Mouse (Mus musculus): ENCODE data around the gene Cep78. TPM values are rescaled to one million over a fixed set of nuclear protein-coding genes. Genes with fewer than 3 reads are reported as not detected.

The Cep78 gene
- polyA plus RNA-seq, 1 experiment from 2014 or later, result 4.8 TPM

- Histone ChIP-seq H3K27ac (ENCODE audit: low read depth) (peak overlapping the region; percentile 72), H3K9ac (replicated peaks) (no peak overlapping the region), H3K36me3 (replicated peaks; ENCODE audit: insufficient read depth, low read length) (no peaks in the 10 kb centered on the region), H3K4me1 (ENCODE audit: insufficient read depth) (0 out of 2 replicates have a peak, but pooled peaks cover 3% of the 10 kb centered on the region), H3K4me2 (ENCODE audit: low read depth, low read length) (no peak overlapping the region), H3K9me3 (ENCODE audit: low read length) (no peaks in the 10 kb centered on the region), H3K27me3 (ENCODE audit: insufficient read depth, low read length) (no peaks in the 10 kb centered on the region), H3K4me3 (ENCODE audit: low read depth, low read length) (no peak overlapping the region)
- 72% methylated on average over 11 of the region's 11 CpGs for WGBS (ENCODE audit: insufficient replicate concordance)
- no peak for DNase-seq
- TF ChIP-seq CTCF (IDR thresholded peaks at IDR 0.05; ENCODE audit: low read depth) (no peak), EP300 (IDR thresholded peaks at IDR 0.05; ENCODE audit: low read depth) (no peak)
- peak; percentile 36; the same call in 1 of the 2 replicates for ATAC-seq
These were observed 42.2 kb downstream of the Cep78 start for GRCm38 (mm10) chr19:15942421-15943116.

GRCm38 (mm10) chr19:15941399-15941798, 43.4 kb downstream of the Cep78 start:
- peak; percentile 83 for ATAC-seq
- Histone ChIP-seq H3K27me3 (ENCODE audit: insufficient read depth, low read length) (no peaks in the 10 kb centered on the region), H3K4me1 (ENCODE audit: insufficient read depth) (0 out of 2 replicates have a peak, but pooled peaks cover 3% of the 10 kb centered on the region), H3K4me3 (ENCODE audit: low read depth, low read length) (no peak overlapping the region), H3K9me3 (ENCODE audit: low read length) (no peaks in the 10 kb centered on the region), H3K36me3 (replicated peaks; ENCODE audit: insufficient read depth, low read length) (no peaks in the 10 kb centered on the region), H3K4me2 (ENCODE audit: low read depth, low read length) (peak overlapping the region; percentile 27), H3K9ac (replicated peaks) (no peak overlapping the region), H3K27ac (ENCODE audit: low read depth) (peak overlapping the region; percentile 72)
- WGBS (ENCODE audit: insufficient replicate concordance), result 50% methylated on average over 8 of the region's 8 CpGs
- DNase-seq, result peak; percentile 32
- TF ChIP-seq CTCF (IDR thresholded peaks at IDR 0.05; ENCODE audit: low read depth) (no peak), EP300 (IDR thresholded peaks at IDR 0.05; ENCODE audit: low read depth) (no peak)

- H3K36me3 ChIP-seq (replicated peaks; ENCODE audit: insufficient read depth, low read length), result no peaks in the 10 kb centered on the region
- TF ChIP-seq EP300 (IDR thresholded peaks at IDR 0.05; ENCODE audit: low read depth), result no peak
- TF ChIP-seq CTCF (IDR thresholded peaks at IDR 0.05; ENCODE audit: low read depth), result no peak
- peak overlapping the region; percentile 91 for H3K4me2 ChIP-seq (ENCODE audit: low read depth, low read length)
- WGBS (ENCODE audit: insufficient replicate concordance), result 26% methylated on average over 4 of the region's 4 CpGs
- no peak overlapping the region for H3K4me3 ChIP-seq (ENCODE audit: low read depth, low read length)
- peak overlapping the region; percentile 83 for H3K27ac ChIP-seq (ENCODE audit: low read depth)
- ATAC-seq, result no peak
- no peak overlapping the region for H3K9ac ChIP-seq (replicated peaks)
- peak; percentile 71 for DNase-seq
- no peaks in the 10 kb centered on the region for H3K27me3 ChIP-seq (ENCODE audit: insufficient read depth, low read length)
- no peaks in the 10 kb centered on the region for H3K9me3 ChIP-seq (ENCODE audit: low read length)
- H3K4me1 ChIP-seq (ENCODE audit: insufficient read depth), result peaks cover 24% of the 10 kb centered on the region
These were observed 59.1 kb downstream of the Cep78 start for GRCm38 (mm10) chr19:15925719-15926045.

GRCm38 (mm10) chr19:15924866-15925718, 59.7 kb downstream of the Cep78 start:
- peak overlapping the region; percentile 75 for H3K9ac ChIP-seq (replicated peaks)
- TF ChIP-seq CTCF (IDR thresholded peaks at IDR 0.05; ENCODE audit: low read depth), result no peak; the same call in 1 of the 2 replicates
- no peak for TF ChIP-seq EP300 (IDR thresholded peaks at IDR 0.05; ENCODE audit: low read depth)
- WGBS (ENCODE audit: insufficient replicate concordance), result 5% methylated on average over 43 of the region's 43 CpGs
- ATAC-seq (peak; percentile 95), DNase-seq (peak; percentile 85)
- no peaks in the 10 kb centered on the region for H3K27me3 ChIP-seq (ENCODE audit: insufficient read depth, low read length)
- no peaks in the 10 kb centered on the region for H3K9me3 ChIP-seq (ENCODE audit: low read length)
- H3K4me1 ChIP-seq (ENCODE audit: insufficient read depth), result peaks cover 24% of the 10 kb centered on the region
- peak overlapping the region; percentile 91 for H3K4me2 ChIP-seq (ENCODE audit: low read depth, low read length)
- H3K36me3 ChIP-seq (replicated peaks; ENCODE audit: insufficient read depth, low read length), result no peaks in the 10 kb centered on the region
- H3K4me3 ChIP-seq (ENCODE audit: low read depth, low read length), result peak overlapping the region; percentile 76
- H3K27ac ChIP-seq (ENCODE audit: low read depth), result peak overlapping the region; percentile 83

- Histone ChIP-seq H3K4me1 (ENCODE audit: insufficient read depth) (peaks cover 24% of the 10 kb centered on the region), H3K9me3 (ENCODE audit: low read length) (no peaks in the 10 kb centered on the region), H3K27ac (ENCODE audit: low read depth) (peak overlapping the region; percentile 63), H3K36me3 (replicated peaks; ENCODE audit: insufficient read depth, low read length) (no peaks in the 10 kb centered on the region), H3K9ac (replicated peaks) (peak overlapping the region; percentile 75), H3K4me2 (ENCODE audit: low read depth, low read length) (peak overlapping the region; percentile 91), H3K27me3 (ENCODE audit: insufficient read depth, low read length) (no peaks in the 10 kb centered on the region), H3K4me3 (ENCODE audit: low read depth, low read length) (peak overlapping the region; percentile 76)
- ATAC-seq (peak; percentile 66), DNase-seq (peak; percentile 67)
- 0% methylated on average over 46 of the region's 46 CpGs for whole genome bisulfite sequencing (ENCODE audit: insufficient replicate concordance)
- TF ChIP-seq CTCF (IDR thresholded peaks at IDR 0.05; ENCODE audit: low read depth) (peak; percentile 21; the same call in 1 of the 2 replicates), EP300 (IDR thresholded peaks at IDR 0.05; ENCODE audit: low read depth) (no peak)
These were observed 60.5 kb downstream of the Cep78 start for GRCm38 (mm10) chr19:15924181-15924865.

All from liver, postnatal 0 days (tissue).